Mouse (Mus musculus) heart, postnatal 0 days (tissue): ENCODE results near the gene Ubl3. TPM values are rescaled to one million over a fixed set of nuclear protein-coding genes. Genes with fewer than 3 reads are reported as not detected.

ENCODE experiments used
- ATAC-seq: fragments of 200-750 bp; cut with Nextera tagmentation; 2 replicates; pipeline ENCODE4 v1.8.0; 2017; ENCODE audit warnings: low read depth, moderate number of reproducible peaks, moderate library complexity; ENCODE audit not compliant: insufficient read depth
- DNase-seq: peaks from one replicate; pipeline ENCODE4 v3.0.0-alpha.2; 2016; ENCODE audit warnings: low spot score
- H3K27ac ChIP-seq: fragments of 300-500 bp; sonication (generic); 2 replicates; pipeline ENCODE4 v1.5.1; 2014; ENCODE audit warnings: low read depth, mild to moderate bottlenecking
- H3K27me3 ChIP-seq: fragments of 300-500 bp; sonication (generic); 2 replicates; pipeline ENCODE4 v1.6.1; 2014; ENCODE audit warnings: low read length, mixed read lengths; ENCODE audit not compliant: control insufficient read depth, insufficient read depth
- H3K36me3 ChIP-seq: fragments of 300-500 bp; sonication (generic); replicated peaks from 2 replicates; pipeline ENCODE4 v1.6.1; 2014; ENCODE audit warnings: low read length, mixed read lengths; ENCODE audit not compliant: control insufficient read depth, insufficient read depth
- H3K4me1 ChIP-seq: fragments of 300-500 bp; sonication (generic); 2 replicates; pipeline ENCODE4 v1.6.1; 2014; ENCODE audit warnings: antibody characterized with exemption; ENCODE audit not compliant: control insufficient read depth, insufficient read depth
- H3K4me2 ChIP-seq: fragments of 300-500 bp; sonication (generic); 2 replicates; pipeline ENCODE4 v1.6.1; 2014; ENCODE audit warnings: low read depth, mild to moderate bottlenecking, low read length, moderate library complexity
- H3K4me3 ChIP-seq: fragments of 300-500 bp; sonication (generic); 2 replicates; pipeline ENCODE4 v1.5.1; 2014; ENCODE audit warnings: low read depth, low read length
- H3K9ac ChIP-seq: fragments of 300-500 bp; sonication (generic); replicated peaks from 2 replicates; pipeline ENCODE4 v1.6.1; 2014; ENCODE audit warnings: low read depth, low read length, mixed read lengths
- H3K9me3 ChIP-seq: fragments of 300-500 bp; sonication (generic); replicated peaks from 2 replicates; pipeline ENCODE4 v1.6.1; 2016; ENCODE audit warnings: low read length; ENCODE audit not compliant: control insufficient read depth
- CTCF ChIP-seq: IDR thresholded peaks from 2 replicates; pipeline ENCODE4 v1.5.1; 2016; ENCODE audit warnings: antibody characterized with exemption, control low read depth, low read depth
- EP300 ChIP-seq: IDR thresholded peaks from 2 replicates; pipeline ENCODE4 v1.6.1; 2016; ENCODE audit warnings: antibody characterized with exemption, low read depth
- WGBS: fragments of 180-500 bp; shearing (Covaris S2); extraction: QIAGEN DNeasy Blood & Tissue Kit; methylation state at CpG from one replicate; pipeline ENCODE4 v1.1.7; 2014; 5-methylcytosine and 5-hydroxymethylcytosine counted together
- polyA plus RNA-seq: library from polyadenylated mRNA; unstranded; fragments of >200 nt; fragmentation: Nextera tagmentation; extraction: Ambion mirVana; gene quantifications from 2 replicates; pipeline ENCODE4 v1.2.1, GENCODE M21; 2015
- total RNA-seq: library from RNA; depleted of rRNA; stranded (reverse); fragments of >200 nt; gene quantifications from 2 replicates; pipeline ENCODE4 v1.2.3, GENCODE M21; 2014; ENCODE audit warnings: low replicate concordance

The Ubl3 gene
- total and polyA plus RNA-seq, 2 experiments from 2014 or later, result 76.8 to 105 TPM

DNA sequence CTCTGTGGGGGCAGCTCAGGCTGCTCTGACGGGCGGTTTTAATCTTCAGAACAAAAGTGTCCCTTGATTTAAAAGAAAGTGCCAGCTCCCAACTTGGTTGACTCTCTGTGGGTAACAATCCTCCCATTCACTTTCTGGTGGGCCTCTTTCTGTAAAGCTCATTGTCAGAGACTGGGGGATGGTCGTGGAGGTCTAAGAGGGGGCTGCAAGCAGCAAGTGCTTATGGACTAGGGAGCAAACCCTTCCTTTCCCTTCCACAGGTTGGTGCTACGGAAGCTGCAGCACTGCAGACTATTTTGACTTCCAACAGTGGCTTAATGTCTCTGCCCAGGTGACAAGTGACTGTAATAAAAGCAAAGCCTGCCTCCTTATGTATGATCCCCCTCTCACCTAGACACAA is 41.0 kb upstream of the Ubl3 start:
- 56% methylated on average over 4 of the region's 4 CpGs for WGBS
- Histone ChIP-seq H3K4me3 (no peak overlapping the region), H3K4me2 (no peak overlapping the region), H3K4me1 (no peaks in the 10 kb centered on the region), H3K36me3 (no peaks in the 10 kb centered on the region), H3K9me3 (no peaks in the 10 kb centered on the region), H3K27ac (no peak overlapping the region), H3K9ac (no peak overlapping the region), H3K27me3 (no peaks in the 10 kb centered on the region)
- TF ChIP-seq CTCF (no peak), EP300 (no peak)
- DNase-seq (no peak), ATAC-seq (no peak)

GRCm38 (mm10) chr5:148591448-148591862 is 38.9 kb upstream of the Ubl3 start:
- DNase-seq, result no peak
- no peaks in the 10 kb centered on the region for H3K9me3 ChIP-seq
- TF ChIP-seq EP300 (no peak), CTCF (no peak)
- H3K4me1 ChIP-seq, result no peaks in the 10 kb centered on the region
- ATAC-seq, result no peak
- H3K4me2 ChIP-seq, result no peak overlapping the region
- WGBS, result 64% methylated on average over 7 of the region's 7 CpGs
- H3K4me3 ChIP-seq, result no peak overlapping the region
- H3K27me3 ChIP-seq, result no peaks in the 10 kb centered on the region
- H3K9ac ChIP-seq, result no peak overlapping the region
- H3K36me3 ChIP-seq, result no peaks in the 10 kb centered on the region
- H3K27ac ChIP-seq, result no peak overlapping the region

- DNase-seq, result no peak
- WGBS, result 75% methylated on average over 19 of the region's 20 CpGs
- no peaks in the 10 kb centered on the region for H3K36me3 ChIP-seq
- H3K9ac ChIP-seq, result no peak overlapping the region
- ATAC-seq, result no peak
- H3K4me1 ChIP-seq, result no peaks in the 10 kb centered on the region
- no peaks in the 10 kb centered on the region for H3K9me3 ChIP-seq
- H3K4me2 ChIP-seq, result no peak overlapping the region
- no peak for TF ChIP-seq CTCF
- no peak for TF ChIP-seq EP300
- no peaks in the 10 kb centered on the region for H3K27me3 ChIP-seq
- H3K4me3 ChIP-seq, result no peak overlapping the region
- H3K27ac ChIP-seq, result no peak overlapping the region
Observed at GRCm38 (mm10) chr5:148590603-148591447, 38.2 kb upstream of the Ubl3 start.

DNA sequence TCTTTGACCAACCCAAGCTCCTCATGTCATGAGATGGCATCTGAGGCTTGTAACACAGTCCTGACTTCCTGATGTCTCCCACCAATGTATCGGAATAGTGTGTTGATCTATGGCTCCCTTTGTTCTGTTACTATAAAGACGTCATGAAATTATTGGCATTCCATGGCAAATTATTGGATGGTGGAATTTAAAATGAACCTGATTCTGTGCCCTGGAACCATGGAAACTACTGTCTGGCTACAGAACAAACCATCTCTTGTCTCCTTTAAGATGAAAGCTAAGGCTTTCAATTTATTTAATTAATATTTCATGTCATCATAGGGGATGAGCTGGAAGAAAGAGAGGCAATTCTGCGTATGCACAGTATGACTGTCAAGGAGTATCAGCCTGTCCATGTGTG is 36.4 kb upstream of the Ubl3 start:
- Histone ChIP-seq H3K4me1 (no peaks in the 10 kb centered on the region), H3K36me3 (no peaks in the 10 kb centered on the region), H3K4me2 (no peak overlapping the region), H3K27me3 (no peaks in the 10 kb centered on the region), H3K9me3 (no peaks in the 10 kb centered on the region), H3K9ac (no peak overlapping the region), H3K27ac (no peak overlapping the region), H3K4me3 (no peak overlapping the region)
- DNase-seq, result no peak
- ATAC-seq, result no peak
- TF ChIP-seq CTCF (no peak), EP300 (no peak)
- 79% methylated on average over 3 of the region's 3 CpGs for WGBS

DNA sequence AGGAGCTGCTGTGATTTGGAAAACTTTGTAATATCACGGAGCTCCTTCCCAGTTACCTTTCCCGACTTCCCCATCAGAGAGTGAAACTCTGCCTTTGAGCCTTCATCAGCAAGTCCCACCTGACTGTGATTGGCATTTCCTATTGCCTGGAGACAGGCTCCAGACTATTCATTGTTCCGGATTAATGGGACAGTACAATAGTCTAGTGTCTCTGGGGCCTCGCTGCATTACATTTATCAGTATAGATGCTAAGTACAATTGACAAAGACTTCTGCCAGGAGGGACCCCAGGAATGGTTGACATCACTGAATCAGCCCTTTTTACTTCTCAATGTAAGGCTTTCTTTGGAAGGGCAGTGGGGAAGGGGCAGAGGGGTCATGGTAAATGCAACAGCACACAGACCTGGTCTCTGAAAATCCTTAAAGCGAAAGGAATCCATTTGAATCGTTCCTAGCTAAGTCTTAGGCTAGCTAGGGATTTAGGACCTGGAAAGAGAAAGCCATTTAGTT is 35.6 kb upstream of the Ubl3 start:
- Histone ChIP-seq H3K4me1 (no peaks in the 10 kb centered on the region), H3K4me2 (no peak overlapping the region), H3K36me3 (no peaks in the 10 kb centered on the region), H3K4me3 (no peak overlapping the region), H3K27me3 (no peaks in the 10 kb centered on the region), H3K27ac (no peak overlapping the region), H3K9me3 (no peaks in the 10 kb centered on the region), H3K9ac (no peak overlapping the region)
- DNase-seq (no peak), ATAC-seq (no peak)
- WGBS, result 58% methylated on average over 6 of the region's 6 CpGs
- TF ChIP-seq EP300 (no peak), CTCF (no peak)
